Mouse (Mus musculus) gastrocnemius, adult 2 months (tissue): Measurements from ENCODE around the gene Gga1. TPM values are rescaled to one million over a fixed set of nuclear protein-coding genes. Genes with fewer than 3 reads are reported as not detected.
A peak's percentile ranks its signal among the peaks of the same experiment; 100 is the strongest.

ENCODE experiments used
- DNase-seq: peaks from one replicate; pipeline ENCODE4 v3.0.0; 2022
- H3K27ac ChIP-seq: fragments of 200-600 bp; 2 replicates; pipeline ENCODE4 v1.8.1; 2022; ENCODE audit warnings: mild to moderate bottlenecking
- H3K4me3 ChIP-seq: fragments of 200-600 bp; 2 replicates; pipeline ENCODE4 v1.8.1; 2022; ENCODE audit warnings: mild to moderate bottlenecking, moderate library complexity
- CTCF ChIP-seq: fragments of 200-600 bp; IDR thresholded peaks from 2 replicates; pipeline ENCODE4 v1.8.1; 2022; ENCODE audit warnings: antibody characterized with exemption, mild to moderate bottlenecking, moderate library complexity
- intact Hi-C: fragments of 180-260 bp; cut with DNase I; formaldehyde crosslinking; loops from one replicate; pipeline ENCODE4 v1.15.1; 2025
- total RNA-seq, 2 experiments: library from RNA; stranded (reverse); gene quantifications; 2 replicates each; pipeline ENCODE4 v1.2.3; 2021

Gene Gga1
- total RNA-seq, 2 experiments from 2014 or later, result 43.1 to 45.7 TPM

- peak overlapping the region; percentile 6; the same call in 1 of the 2 replicates for H3K4me3 ChIP-seq
- peak; percentile 95; the same call in 1 of the 2 replicates for TF ChIP-seq CTCF
- no peak overlapping the region for H3K27ac ChIP-seq
- DNase-seq, result peak; percentile 88
- intact Hi-C loops, result loop anchor here (1.0 kb wide), 1 partner anchor 22 kb away; no protein-coding TSS in a partner anchor
Measured at GRCm38 (mm10) chr15:78848467-78848866, 28.5 kb upstream of the Gga1 start.

GRCm38 (mm10) chr15:78849485-78849884 is 27.5 kb upstream of the Gga1 start:
- Histone ChIP-seq H3K27ac (no peak overlapping the region), H3K4me3 (no peak overlapping the region)
- intact Hi-C loops, result no loop called here
- no peak for TF ChIP-seq CTCF
- no peak for DNase-seq

- Histone ChIP-seq H3K4me3 (no peak overlapping the region), H3K27ac (peak overlapping the region; percentile 24)
- intact Hi-C loops, result loop anchor here (5.0 kb wide), 1 partner anchor 33 kb away; no protein-coding TSS in a partner anchor
- DNase-seq, result peak; percentile 27
- TF ChIP-seq CTCF, result no peak
Measured at GRCm38 (mm10) chr15:78850059-78850824, 26.7 kb upstream of the Gga1 start.

GRCm38 (mm10) chr15:78850944-78851343 is 26.0 kb upstream of the Gga1 start:
- H3K4me3 ChIP-seq, result no peak overlapping the region
- DNase-seq, result no peak
- peak overlapping the region; percentile 46 for H3K27ac ChIP-seq
- intact Hi-C loops, result loop anchor here (5.0 kb wide), 1 partner anchor 34 kb away; no protein-coding TSS in a partner anchor
- TF ChIP-seq CTCF, result no peak

- DNase-seq, result peak; percentile 94
- intact Hi-C loops, result loop anchor here (5.0 kb wide), 1 partner anchor 34 kb away; no protein-coding TSS in a partner anchor
- Histone ChIP-seq H3K4me3 (peak overlapping the region; percentile 11), H3K27ac (peak overlapping the region; percentile 46)
- peak; percentile 93 for TF ChIP-seq CTCF
Measured at GRCm38 (mm10) chr15:78851505-78852153, 25.4 kb upstream of the Gga1 start.

GRCm38 (mm10) chr15:78855303-78855965 is 21.6 kb upstream of the Gga1 start, which contains the start of gene Lgals2:
TSS of gene Lgals2 (minus strand) at chr15:78855529.
- Histone ChIP-seq H3K27ac (no peak within 1 kb of the TSS), H3K4me3 (no peak within 1 kb of the TSS)
- TF ChIP-seq CTCF, result no peak
- no peak for DNase-seq
- intact Hi-C loops, result loop anchor here (5.0 kb wide), 1 partner anchor 233 kb away; no protein-coding TSS in a partner anchor

- Histone ChIP-seq H3K27ac (peak overlapping the region; percentile 70), H3K4me3 (no peak overlapping the region)
- intact Hi-C loops, result loop anchor here (5.0 kb wide), 1 partner anchor 235 kb away; no protein-coding TSS in a partner anchor
- DNase-seq, result peak; percentile 91
- TF ChIP-seq CTCF, result no peak
Measured at GRCm38 (mm10) chr15:78857009-78857408, 20.0 kb upstream of the Gga1 start.

- Histone ChIP-seq H3K27ac (no peak overlapping the region), H3K4me3 (no peak overlapping the region)
- DNase-seq, result no peak
- intact Hi-C loops, result loop anchor here (5.0 kb wide), 1 partner anchor 237 kb away; no protein-coding TSS in a partner anchor
- no peak for TF ChIP-seq CTCF
Measured at GRCm38 (mm10) chr15:78859311-78859710, 17.7 kb upstream of the Gga1 start.

- no peak for TF ChIP-seq CTCF
- no peak overlapping the region for H3K4me3 ChIP-seq
- H3K27ac ChIP-seq, result no peak overlapping the region
- intact Hi-C loops, result loop anchor here (5.0 kb wide), 1 partner anchor 237 kb away; no protein-coding TSS in a partner anchor
- no peak for DNase-seq
Measured at GRCm38 (mm10) chr15:78859714-78860113, 17.3 kb upstream of the Gga1 start.

GRCm38 (mm10) chr15:78862280-78862679 is 14.7 kb upstream of the Gga1 start:
- no peak for TF ChIP-seq CTCF
- DNase-seq, result no peak
- intact Hi-C loops, result no loop called here
- Histone ChIP-seq H3K4me3 (no peak overlapping the region), H3K27ac (no peak overlapping the region)

GRCm38 (mm10) chr15:78863154-78863553 is 13.8 kb upstream of the Gga1 start:
- no peak overlapping the region for H3K4me3 ChIP-seq
- TF ChIP-seq CTCF, result no peak
- no peak for DNase-seq
- H3K27ac ChIP-seq, result peak overlapping the region; percentile 75; the same call in 1 of the 2 replicates
- intact Hi-C loops, result no loop called here

- Histone ChIP-seq H3K27ac (peak overlapping the region; percentile 75), H3K4me3 (peak overlapping the region; percentile 24; the same call in 1 of the 2 replicates)
- peak; percentile 59 for DNase-seq
- intact Hi-C loops, result no loop called here
- TF ChIP-seq CTCF, result no peak
Measured at GRCm38 (mm10) chr15:78863852-78864253, 13.1 kb upstream of the Gga1 start.
